Mouse (Mus musculus): ENCODE data around the gene C530008M17Rik. TPM values are rescaled to one million over a fixed set of nuclear protein-coding genes. Genes with fewer than 3 reads are reported as not detected.

The C530008M17Rik gene
- total and polyA plus RNA-seq, 3 experiments: 0.04 to 0.44 TPM; not detected in 1

DNA sequence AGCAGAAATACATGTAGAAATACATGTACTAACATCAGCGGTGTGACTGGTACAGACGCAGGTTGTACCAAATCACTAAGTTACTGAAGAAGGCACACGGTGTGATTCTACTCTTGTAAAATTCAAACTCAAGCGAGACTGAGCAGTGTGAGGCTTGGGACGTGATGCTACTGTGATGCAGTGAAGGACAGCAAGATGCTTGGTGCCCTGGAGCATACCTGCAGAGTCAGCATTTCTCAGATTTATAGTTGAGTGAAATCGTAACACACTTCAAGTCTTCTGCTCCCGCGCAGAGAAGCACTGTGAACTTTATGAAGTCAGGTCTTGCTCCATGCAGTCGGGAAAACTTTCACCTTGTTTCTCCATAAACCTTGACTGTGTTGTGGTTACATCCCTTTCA lies 32.6 kb upstream of the C530008M17Rik start:
- dilution Hi-C loops (cut with MboI; ENCODE audit: extremely low pct_ligation_motif_present, extremely low pct_unique_long_range_greater_than_20kb, low sequenced_read_pairs): no loop called here
- Histone ChIP-seq H3K79me2 (replicated peaks; ENCODE audit: control insufficient read depth, extremely low read depth, insufficient read depth, poor library complexity, severe bottlenecking) (no peaks in the 10 kb centered on the region), H3K9me3 (replicated peaks; ENCODE audit: low read length) (no peaks in the 10 kb centered on the region), H3K4me1 (ENCODE audit: control insufficient read depth in 1 of 2, insufficient read depth in 2 of 2) (no peaks in the 10 kb centered on the region), H3K4me2 (ENCODE audit: insufficient read depth, low read depth, poor library complexity, severe bottlenecking) (no peak overlapping the region), H3K27ac (ENCODE audit: insufficient read depth, low read depth) (no peak overlapping the region), H3K36me3 (replicated peaks in 1 of 2; ENCODE audit: control insufficient read depth in 1 of 2, insufficient read depth in 1 of 2, low read length in 1 of 2) (peaks cover 26 to 74% of the 10 kb centered on the region in 2 experiments), H3K4me3 (replicated peaks in 1 of 3; ENCODE audit: low read depth in 2 of 3, low read length in 2 of 3, poor library complexity in 1 of 3) (no peak overlapping the region), H3K9ac (ENCODE audit: insufficient read depth, low read depth) (no peak overlapping the region), H3K27me3 (replicated peaks) (no peaks in the 10 kb centered on the region)
- in situ Hi-C loops (cut with MboI; ENCODE audit: low pct_ligation_motif_present, low pct_unique_long_range_greater_than_20kb, low sequenced_read_pairs): no loop called here
- TF ChIP-seq MAFK (IDR thresholded peaks at IDR 0.05; ENCODE audit: insufficient replicate concordance, low read length) (peak; percentile 69; the same call in 1 of the 2 replicates), RAD21 (IDR thresholded peaks at IDR 0.05; ENCODE audit: low read depth, low read length) (no peak), HCFC1 (IDR thresholded peaks at IDR 0.05; ENCODE audit: low read depth, low read length) (no peak)
- DNase-seq (ENCODE audit: extremely low read depth): no peak

DNA sequence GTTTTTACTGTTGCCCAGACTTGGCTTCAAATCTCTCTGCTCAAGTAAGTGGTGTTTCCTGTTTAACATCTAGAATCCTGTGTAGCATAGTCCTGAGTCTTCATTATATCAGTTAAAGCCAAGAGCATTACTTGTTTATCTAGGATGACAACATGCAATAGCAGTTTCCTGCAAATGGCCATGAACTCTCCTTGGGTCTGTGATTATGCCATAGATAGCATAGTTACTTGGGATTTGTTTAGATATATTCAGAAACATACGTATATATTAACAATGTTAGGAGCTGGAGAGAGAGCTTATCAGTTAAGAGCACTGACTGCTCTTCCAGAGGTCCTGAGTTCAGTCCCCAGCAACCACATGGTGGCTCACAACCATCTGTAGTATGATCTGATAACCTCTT lies 28.5 kb upstream of the C530008M17Rik start:
- no peak for DNase-seq (ENCODE audit: extremely low read depth)
- H3K27me3 ChIP-seq (replicated peaks): no peaks in the 10 kb centered on the region
- H3K4me3 ChIP-seq (replicated peaks in 1 of 3; ENCODE audit: low read depth in 2 of 3, low read length in 2 of 3, poor library complexity in 1 of 3): no peak overlapping the region
- H3K4me2 ChIP-seq (ENCODE audit: insufficient read depth, low read depth, poor library complexity, severe bottlenecking): no peak overlapping the region
- peaks cover 25 to 74% of the 10 kb centered on the region in 2 experiments for H3K36me3 ChIP-seq (replicated peaks in 1 of 2; ENCODE audit: control insufficient read depth in 1 of 2, insufficient read depth in 1 of 2, low read length in 1 of 2)
- no peak overlapping the region for H3K9ac ChIP-seq (ENCODE audit: insufficient read depth, low read depth)
- no peaks in the 10 kb centered on the region for H3K79me2 ChIP-seq (replicated peaks; ENCODE audit: control insufficient read depth, extremely low read depth, insufficient read depth, poor library complexity, severe bottlenecking)
- in situ Hi-C loops (cut with MboI; ENCODE audit: low pct_ligation_motif_present, low pct_unique_long_range_greater_than_20kb, low sequenced_read_pairs): no loop called here
- dilution Hi-C loops (cut with MboI; ENCODE audit: extremely low pct_ligation_motif_present, extremely low pct_unique_long_range_greater_than_20kb, low sequenced_read_pairs): no loop called here
- no peaks in the 10 kb centered on the region for H3K9me3 ChIP-seq (replicated peaks; ENCODE audit: low read length)
- no peak overlapping the region for H3K27ac ChIP-seq (ENCODE audit: insufficient read depth, low read depth)
- TF ChIP-seq JUND (conservative IDR thresholded peaks at IDR 0.05; ENCODE audit: low read depth, low read length) (no peak), USF2 (conservative IDR thresholded peaks at IDR 0.05; ENCODE audit: low read depth, low read length) (no peak), MXI1 (IDR thresholded peaks at IDR 0.05; ENCODE audit: low read depth, low read length) (no peak), NRF1 (IDR thresholded peaks at IDR 0.05; ENCODE audit: low read depth, low read length) (no peak), ZC3H11A (IDR thresholded peaks at IDR 0.05; ENCODE audit: low read depth, low read length) (no peak), MYC (IDR thresholded peaks at IDR 0.05; ENCODE audit: low read depth, low read length) (no peak), KAT2A (IDR thresholded peaks at IDR 0.05; ENCODE audit: insufficient replicate concordance, low read length) (no peak), RCOR1 (conservative IDR thresholded peaks at IDR 0.05; ENCODE audit: low read depth, low read length) (no peak), CHD1 (IDR thresholded peaks at IDR 0.05; ENCODE audit: low read depth, low read length) (no peak), MEF2A (IDR thresholded peaks at IDR 0.05; ENCODE audit: borderline replicate concordance, low read depth, low read length) (no peak)
- H3K4me1 ChIP-seq (ENCODE audit: control insufficient read depth in 1 of 2, insufficient read depth in 2 of 2): no peaks in the 10 kb centered on the region

DNA sequence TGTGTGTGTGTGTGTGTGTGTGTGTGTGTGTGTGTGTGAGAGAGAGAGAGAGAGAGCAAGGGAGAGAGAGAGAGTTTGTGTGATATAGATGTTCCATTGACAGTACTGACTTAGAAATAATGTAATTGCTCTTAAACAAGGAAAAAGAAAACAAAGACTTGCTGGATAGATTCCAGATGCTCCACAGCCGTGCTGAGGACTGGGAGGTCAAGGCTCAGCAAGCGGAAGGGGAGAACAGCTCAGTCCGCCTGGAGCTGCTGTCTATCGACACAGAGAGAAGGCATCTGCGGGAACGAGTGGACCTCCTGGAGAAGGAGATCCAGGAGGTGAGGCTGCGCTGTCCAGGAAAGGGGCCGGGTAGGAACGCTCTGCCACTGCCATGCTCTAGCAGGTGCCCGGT lies 22.3 kb upstream of the C530008M17Rik start:
- Histone ChIP-seq H3K9me3 (replicated peaks; ENCODE audit: low read length) (no peaks in the 10 kb centered on the region), H3K4me2 (ENCODE audit: insufficient read depth, low read depth, poor library complexity, severe bottlenecking) (no peak overlapping the region), H3K27me3 (replicated peaks) (no peaks in the 10 kb centered on the region), H3K27ac (ENCODE audit: insufficient read depth, low read depth) (no peak overlapping the region), H3K4me1 (ENCODE audit: control insufficient read depth in 1 of 2, insufficient read depth in 2 of 2) (no peaks in the 10 kb centered on the region), H3K9ac (ENCODE audit: insufficient read depth, low read depth) (no peak overlapping the region), H3K79me2 (replicated peaks; ENCODE audit: control insufficient read depth, extremely low read depth, insufficient read depth, poor library complexity, severe bottlenecking) (no peaks in the 10 kb centered on the region), H3K4me3 (replicated peaks in 1 of 3; ENCODE audit: low read depth in 2 of 3, low read length in 2 of 3, poor library complexity in 1 of 3) (no peak overlapping the region), H3K36me3 (replicated peaks in 1 of 2; ENCODE audit: control insufficient read depth in 1 of 2, insufficient read depth in 1 of 2, low read length in 1 of 2) (peaks cover 54 to 84% of the 10 kb centered on the region in 2 experiments)
- TF ChIP-seq ZC3H11A (IDR thresholded peaks at IDR 0.05; ENCODE audit: low read depth, low read length): no peak
- no peak for TF ChIP-seq MAFK (IDR thresholded peaks at IDR 0.05; ENCODE audit: insufficient replicate concordance, low read length)
- no peak for TF ChIP-seq MEF2A (IDR thresholded peaks at IDR 0.05; ENCODE audit: borderline replicate concordance, low read depth, low read length)
- no peak for TF ChIP-seq HCFC1 (IDR thresholded peaks at IDR 0.05; ENCODE audit: low read depth, low read length)
- no peak for TF ChIP-seq NRF1 (IDR thresholded peaks at IDR 0.05; ENCODE audit: low read depth, low read length)
- TF ChIP-seq USF2 (conservative IDR thresholded peaks at IDR 0.05; ENCODE audit: low read depth, low read length): no peak
- TF ChIP-seq POLR2A (IDR thresholded peaks at IDR 0.05; ENCODE audit: low read depth, low read length): no peak
- TF ChIP-seq ELF1 (IDR thresholded peaks at IDR 0.05; ENCODE audit: low read depth, low read length): no peak
- no peak for TF ChIP-seq ZNF384 (IDR thresholded peaks at IDR 0.05; ENCODE audit: low read depth, low read length)
- no peak for TF ChIP-seq POLR2AphosphoS2 (IDR thresholded peaks at IDR 0.05; ENCODE audit: low read depth, low read length)
- TF ChIP-seq SIN3A (IDR thresholded peaks at IDR 0.05; ENCODE audit: low read length): no peak
- dilution Hi-C loops (cut with MboI; ENCODE audit: extremely low pct_ligation_motif_present, extremely low pct_unique_long_range_greater_than_20kb, low sequenced_read_pairs): no loop called here
- in situ Hi-C loops (cut with MboI; ENCODE audit: low pct_ligation_motif_present, low pct_unique_long_range_greater_than_20kb, low sequenced_read_pairs): no loop called here
- no peak for DNase-seq (ENCODE audit: extremely low read depth)

Data from CH12.LX (cell line).